Mouse (Mus musculus) lung, postnatal 0 days (tissue): ENCODE measurements at regions not wholly inside any gene's neighbourhood (a gene's known extent, or its start where the extent isn't known, plus 50 kb on each side); places are given as distances from the start of the nearest gene placed in this dataset.
A peak's percentile ranks its signal among the peaks of the same experiment; 100 is the strongest.
"Not testable (repeated sequence)": the region's sequence is repeated elsewhere in the genome, so short reads cannot be mapped to it uniquely, and the experiment has no call there.

ENCODE experiments used
- ATAC-seq: fragments of 200-750 bp; cut with Nextera tagmentation; 2 replicates; pipeline ENCODE4 v1.8.0; 2017; ENCODE audit warnings: moderate library complexity
- DNase-seq: peaks from one replicate; pipeline ENCODE4 v3.0.0-alpha.2; 2016; ENCODE audit warnings: low spot score
- H3K27ac ChIP-seq: fragments of 300-500 bp; sonication (generic); 2 replicates; pipeline ENCODE4 v1.5.1; 2014; ENCODE audit warnings: antibody characterized with exemption, mild to moderate bottlenecking, low read length, mixed read lengths
- H3K27me3 ChIP-seq: fragments of 300-500 bp; sonication (generic); replicated peaks from 2 replicates; pipeline ENCODE4 v1.6.1; 2014; ENCODE audit warnings: low read length, mixed read lengths; ENCODE audit not compliant: insufficient read depth
- H3K36me3 ChIP-seq: fragments of 300-500 bp; sonication (generic); 2 replicates; pipeline ENCODE4 v1.6.1; 2014; ENCODE audit warnings: low read length, mixed read lengths; ENCODE audit not compliant: insufficient read depth
- H3K4me1 ChIP-seq: fragments of 300-500 bp; sonication (generic); 2 replicates; pipeline ENCODE4 v1.6.1; 2014; ENCODE audit warnings: antibody characterized with exemption, low read depth, low read length, mixed read lengths; ENCODE audit not compliant: insufficient read depth
- H3K4me2 ChIP-seq: fragments of 300-500 bp; sonication (generic); replicated peaks from 2 replicates; pipeline ENCODE4 v1.6.1; 2014; ENCODE audit warnings: low read depth, mild to moderate bottlenecking, low read length, moderate library complexity, mixed read lengths
- H3K4me3 ChIP-seq: fragments of 300-500 bp; sonication (generic); 2 replicates; pipeline ENCODE4 v1.5.1; 2014; ENCODE audit warnings: low read depth, low read length
- H3K9ac ChIP-seq: fragments of 300-500 bp; sonication (generic); replicated peaks from 2 replicates; pipeline ENCODE4 v1.6.1; 2014; ENCODE audit warnings: low read depth, mild to moderate bottlenecking
- H3K9me3 ChIP-seq: fragments of 300-500 bp; sonication (generic); 2 replicates; pipeline ENCODE4 v1.6.1; 2016; ENCODE audit warnings: low read length, mixed read lengths
- CTCF ChIP-seq: IDR thresholded peaks from 2 replicates; pipeline ENCODE4 v1.5.1; 2016; ENCODE audit warnings: antibody characterized with exemption, mild to moderate bottlenecking
- EP300 ChIP-seq: IDR thresholded peaks from 2 replicates; pipeline ENCODE4 v1.6.1; 2016; ENCODE audit warnings: antibody characterized with exemption, mild to moderate bottlenecking, control low read depth
- WGBS: fragments of 180-500 bp; shearing (Covaris S2); extraction: QIAGEN DNeasy Blood & Tissue Kit; methylation state at CpG from one replicate; pipeline ENCODE4 v1.1.7; 2014; 5-methylcytosine and 5-hydroxymethylcytosine counted together

DNA sequence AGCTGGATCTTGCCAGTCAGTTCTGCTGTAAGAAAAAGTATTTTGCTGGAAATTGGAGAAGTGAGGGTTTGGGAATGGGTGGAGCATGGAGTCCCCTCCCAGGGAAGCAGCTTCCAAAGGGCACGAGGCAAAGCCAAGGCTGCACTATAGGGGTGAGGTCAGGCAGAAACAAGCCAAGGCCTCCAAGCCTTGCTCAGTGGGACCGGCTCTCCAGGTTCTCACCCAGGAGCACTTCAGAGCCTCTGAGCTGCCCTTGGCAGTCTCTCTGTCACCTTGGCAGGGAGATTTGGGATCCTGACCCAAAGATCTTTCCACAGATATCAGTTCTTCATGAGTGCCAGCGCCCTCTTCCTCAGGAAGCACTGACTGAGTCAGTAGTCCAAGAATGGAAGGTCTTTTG, 116.5 kb downstream of the Bdh1 start:
- WGBS, result 60% methylated on average over 3 of the region's 3 CpGs

GRCm38 (mm10) chr16:31543499-31544170, 119.6 kb upstream of the Dlg1 start:
- H3K9me3 ChIP-seq, result no peaks in the 10 kb centered on the region
- H3K9ac ChIP-seq, result no peak overlapping the region
- ATAC-seq (no peak), DNase-seq (peak; percentile 6)
- no peaks in the 10 kb centered on the region for H3K36me3 ChIP-seq
- no peak overlapping the region for H3K27ac ChIP-seq
- WGBS, result 47% methylated on average over 10 of the region's 10 CpGs
- no peaks in the 10 kb centered on the region; the same call in 1 of the 2 replicates for H3K27me3 ChIP-seq
- H3K4me2 ChIP-seq, result no peak overlapping the region
- H3K4me3 ChIP-seq, result no peak overlapping the region
- no peaks in the 10 kb centered on the region for H3K4me1 ChIP-seq
- TF ChIP-seq EP300, result no peak
- TF ChIP-seq CTCF, result no peak

More for the DNA sequence above, 116.5 kb downstream of the Bdh1 start:
- DNase-seq (no peak), ATAC-seq (no peak)
- H3K4me1 ChIP-seq, result no peaks in the 10 kb centered on the region
- H3K9ac ChIP-seq, result no peak overlapping the region
- no peak overlapping the region for H3K4me2 ChIP-seq
- H3K27me3 ChIP-seq, result no peaks in the 10 kb centered on the region
- TF ChIP-seq EP300 (no peak), CTCF (no peak)
- H3K27ac ChIP-seq, result no peak overlapping the region
- H3K4me3 ChIP-seq, result no peak overlapping the region
- no peaks in the 10 kb centered on the region for H3K9me3 ChIP-seq
- no peaks in the 10 kb centered on the region for H3K36me3 ChIP-seq

- H3K36me3 ChIP-seq, result no peaks in the 10 kb centered on the region
- H3K4me1 ChIP-seq, result no peaks in the 10 kb centered on the region
- peak overlapping the region; percentile 18 for H3K4me2 ChIP-seq
- WGBS, result 9% methylated on average over 18 of the region's 18 CpGs
- TF ChIP-seq EP300 (no peak), CTCF (no peak)
- H3K27ac ChIP-seq, result no peak overlapping the region
- ATAC-seq (no peak), DNase-seq (peak; percentile 21)
- no peak overlapping the region for H3K9ac ChIP-seq
- H3K4me3 ChIP-seq, result no peak overlapping the region
- H3K27me3 ChIP-seq, result no peaks in the 10 kb centered on the region; the same call in 1 of the 2 replicates
- no peaks in the 10 kb centered on the region for H3K9me3 ChIP-seq
Observed at GRCm38 (mm10) chr16:31546062-31546827, 117.0 kb upstream of the Dlg1 start.

DNA sequence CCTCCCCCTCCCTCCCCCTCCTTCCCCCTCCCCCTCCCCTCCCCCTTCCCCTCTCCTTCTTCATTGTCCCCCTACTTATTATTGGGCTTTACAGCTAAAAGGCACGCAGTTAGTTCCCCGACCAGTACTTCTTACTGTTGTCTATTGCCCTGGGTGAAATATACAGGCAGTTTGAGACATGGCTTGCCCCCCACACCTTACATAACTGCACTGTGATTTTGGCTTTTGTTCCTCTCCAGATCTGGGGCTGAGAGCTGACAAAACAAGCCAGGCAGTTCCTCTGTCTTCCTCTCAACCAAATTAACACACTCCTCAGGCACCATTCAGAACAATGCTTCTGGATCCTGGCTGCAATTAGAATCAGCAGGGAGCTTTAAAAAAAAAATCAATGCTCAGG, 116.4 kb upstream of the Dlg1 start:
- Histone ChIP-seq H3K9me3 (no peaks in the 10 kb centered on the region), H3K9ac (no peak overlapping the region), H3K36me3 (no peaks in the 10 kb centered on the region), H3K4me1 (no peaks in the 10 kb centered on the region), H3K27ac (no peak overlapping the region), H3K27me3 (no peaks in the 10 kb centered on the region; the same call in 1 of the 2 replicates), H3K4me3 (no peak overlapping the region), H3K4me2 (no peak overlapping the region)
- no peak for DNase-seq
- TF ChIP-seq CTCF (no peak), EP300 (no peak)
- 33% methylated on average over 2 of the region's 2 CpGs for WGBS
- ATAC-seq, result no peak

DNA sequence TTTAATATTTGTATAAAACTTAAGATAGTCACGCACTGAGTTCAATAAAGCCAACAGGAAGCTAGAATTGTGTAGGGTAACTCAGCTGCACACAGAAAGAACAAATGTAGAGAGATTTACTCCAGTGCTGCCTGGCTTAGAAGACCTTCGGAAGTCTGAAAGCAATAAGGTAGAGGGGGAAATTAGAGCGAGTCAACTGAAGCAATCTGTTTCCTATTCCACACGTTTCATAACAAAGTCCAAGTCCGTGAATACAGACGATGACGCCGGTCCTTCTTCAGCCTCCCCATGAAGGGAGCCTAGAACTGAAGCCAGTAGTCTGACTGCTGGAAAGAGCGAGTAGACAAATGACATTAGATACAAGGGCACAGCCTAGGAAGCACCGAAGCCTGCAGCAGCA, 115.9 kb upstream of the Dlg1 start:
- no peak for DNase-seq
- no peak overlapping the region for H3K4me3 ChIP-seq
- no peak overlapping the region for H3K4me2 ChIP-seq
- H3K27ac ChIP-seq, result no peak overlapping the region
- no peaks in the 10 kb centered on the region for H3K4me1 ChIP-seq
- no peaks in the 10 kb centered on the region; the same call in 1 of the 2 replicates for H3K27me3 ChIP-seq
- ATAC-seq, result no peak
- no peaks in the 10 kb centered on the region for H3K36me3 ChIP-seq
- TF ChIP-seq EP300, result no peak
- no peak for TF ChIP-seq CTCF
- H3K9ac ChIP-seq, result no peak overlapping the region
- H3K9me3 ChIP-seq, result no peaks in the 10 kb centered on the region
- WGBS, result 65% methylated on average over 10 of the region's 10 CpGs

DNA sequence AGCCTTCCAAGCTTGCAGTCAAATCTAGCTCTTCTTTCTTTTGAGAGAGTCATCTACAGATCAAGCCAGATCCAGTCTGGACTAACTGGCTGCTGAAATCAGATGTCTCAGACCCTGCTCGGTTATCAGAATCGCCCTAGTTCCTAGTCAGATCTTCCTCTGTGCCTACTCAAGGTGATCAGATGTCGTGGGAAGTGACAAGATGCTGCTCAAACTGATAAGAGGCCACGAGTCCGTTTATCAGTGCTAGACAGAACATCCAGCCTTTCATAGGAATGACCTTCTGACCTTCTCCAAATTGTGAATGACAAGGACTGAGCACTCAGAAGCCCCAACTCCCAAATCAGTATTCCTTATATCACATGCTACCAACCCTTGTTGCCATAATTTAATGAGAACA, 113.3 kb upstream of the Dlg1 start:
- no peak overlapping the region for H3K4me3 ChIP-seq
- no peak overlapping the region for H3K4me2 ChIP-seq
- H3K9ac ChIP-seq, result no peak overlapping the region
- WGBS, result 57% methylated on average over 5 of the region's 5 CpGs
- no peaks in the 10 kb centered on the region for H3K9me3 ChIP-seq
- H3K4me1 ChIP-seq, result no peaks in the 10 kb centered on the region
- ATAC-seq (no peak), DNase-seq (no peak)
- no peak overlapping the region for H3K27ac ChIP-seq
- H3K27me3 ChIP-seq, result no peaks in the 10 kb centered on the region; the same call in 1 of the 2 replicates
- no peaks in the 10 kb centered on the region for H3K36me3 ChIP-seq
- no peak for TF ChIP-seq CTCF
- no peak for TF ChIP-seq EP300

- not testable (repeated sequence) for H3K27ac ChIP-seq, H3K27me3 ChIP-seq, H3K4me1 ChIP-seq, H3K4me2 ChIP-seq, DNase-seq, H3K9me3 ChIP-seq, H3K9ac ChIP-seq, H3K36me3 ChIP-seq, ATAC-seq, H3K4me3 ChIP-seq
- 95% methylated on average over 2 of the region's 2 CpGs for WGBS
Observed at GRCm38 (mm10) chr16:31550539-31550938, 112.7 kb upstream of the Dlg1 start.
